Mouse (Mus musculus): ENCODE data around the gene Acss3.

- TF ChIP-seq CTCF (IDR thresholded peaks at IDR 0.05; ENCODE audit: extremely low read depth, insufficient read length, insufficient replicate concordance, low read depth, low read length) (no peak), POLR2A (IDR thresholded peaks at IDR 0.05; ENCODE audit: low read depth, low read length) (no peak)
These were observed 43.0 kb upstream of the Acss3 start for GRCm38 (mm10) chr10:107166486-107166885.
